Mouse (Mus musculus): Measurements from ENCODE around the gene Rftn1.

GRCm38 (mm10) chr17:50094596-50094995, 95.9 kb downstream of the Rftn1 start:
- TF ChIP-seq POLR2A (IDR thresholded peaks at IDR 0.05; ENCODE audit: low read depth, low read length): no peak
- TF ChIP-seq CTCF (IDR thresholded peaks at IDR 0.05; ENCODE audit: extremely low read depth, insufficient read depth, insufficient read length, insufficient replicate concordance): no peak

All from spleen, adult 2 months (tissue).